Mouse (Mus musculus) v-Abl transformed pro-B cells (cell line): ENCODE data around the gene 4930524J08Rik.

ENCODE experiments used
- in situ Hi-C, 2 experiments: fragments of 400-800 bp; cut with MboI; formaldehyde crosslinking; loops; one replicate each; pipeline ENCODE4 v1.15.1; 2025; ENCODE audit not compliant: unreplicated experiment in 2 of 2

Gene 4930524J08Rik

GRCm38 (mm10) chr5:100000500-100000899 lies 21.6 kb downstream of the 4930524J08Rik start:
- in situ Hi-C loops, result no loop called here

DNA sequence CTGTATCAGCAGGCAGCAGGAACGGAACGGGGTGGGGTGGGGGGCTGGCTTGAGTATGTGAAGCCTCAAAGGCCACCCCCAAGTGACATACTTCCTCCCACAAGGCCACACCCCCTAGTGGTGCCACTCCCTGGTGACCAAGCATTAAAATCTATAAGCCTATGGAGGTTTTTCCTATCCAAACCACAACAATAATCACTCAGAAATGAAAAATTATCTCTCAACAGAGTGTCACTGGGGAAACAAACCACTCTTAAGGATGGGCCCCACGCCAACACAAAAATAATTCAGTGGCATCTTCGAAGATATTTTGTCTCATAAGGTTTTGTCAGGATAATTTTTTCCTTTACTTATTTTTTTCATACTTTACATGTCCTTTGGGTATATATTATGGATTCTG lies 25.0 kb downstream of the 4930524J08Rik start:
- in situ Hi-C loops, result no loop called here

- in situ Hi-C loops, result no loop called here
Measured at GRCm38 (mm10) chr5:100005431-100005830, 26.6 kb downstream of the 4930524J08Rik start.

DNA sequence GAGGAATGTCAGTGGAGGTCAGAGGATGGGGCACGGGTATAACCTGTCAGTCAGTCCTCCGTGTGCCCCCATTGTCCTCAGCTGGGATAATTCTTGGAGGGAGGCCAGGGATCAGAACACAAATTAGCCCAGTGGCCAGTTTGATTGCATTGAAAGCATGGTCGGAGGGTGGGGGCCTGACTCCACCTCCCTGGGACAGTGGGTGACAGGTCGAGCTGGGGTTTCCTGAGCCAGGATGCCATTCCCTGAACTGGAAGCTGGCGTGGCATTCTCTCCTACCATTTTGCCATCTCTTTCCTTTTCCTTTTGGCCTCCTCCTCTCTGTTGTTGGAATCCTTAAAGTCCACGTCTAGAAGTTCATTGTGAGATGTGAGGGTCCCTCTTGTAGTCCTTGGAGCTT lies 27.0 kb downstream of the 4930524J08Rik start:
- in situ Hi-C loops, result no loop called here

DNA sequence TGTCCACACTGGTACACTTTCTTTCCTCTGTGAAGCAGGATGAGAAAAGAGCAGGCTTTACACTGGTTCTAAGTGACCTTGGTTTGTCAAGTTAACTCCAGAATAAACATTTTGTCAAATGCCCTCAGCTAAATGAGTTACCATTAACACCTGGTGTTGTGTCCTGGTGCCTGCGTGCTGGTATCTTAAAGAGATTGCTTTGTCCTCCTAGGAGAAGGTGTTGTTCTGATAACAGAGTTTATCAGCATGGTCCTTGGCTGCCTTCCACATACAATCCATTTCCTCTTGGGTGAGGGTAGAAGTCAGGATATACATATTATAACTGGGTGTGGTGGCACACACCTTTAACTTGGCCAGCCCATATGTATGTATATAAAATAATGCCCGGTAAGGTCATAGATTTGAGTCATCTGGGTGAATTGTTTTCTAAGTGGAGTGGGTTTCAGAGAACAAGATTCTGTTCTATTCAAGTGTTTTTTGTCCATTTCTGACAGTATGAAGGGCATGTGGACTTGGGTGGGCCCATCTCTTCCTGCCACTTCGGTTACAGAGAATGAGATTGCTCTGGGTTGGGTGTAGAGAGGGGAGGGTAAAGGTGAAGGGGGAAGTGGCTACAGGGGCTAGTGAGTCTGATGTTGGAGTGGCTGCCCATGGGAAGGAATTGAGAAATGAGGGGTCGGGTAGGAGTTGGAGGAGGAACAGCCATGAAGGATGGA lies 27.6 kb downstream of the 4930524J08Rik start:
- in situ Hi-C loops, result no loop called here

DNA sequence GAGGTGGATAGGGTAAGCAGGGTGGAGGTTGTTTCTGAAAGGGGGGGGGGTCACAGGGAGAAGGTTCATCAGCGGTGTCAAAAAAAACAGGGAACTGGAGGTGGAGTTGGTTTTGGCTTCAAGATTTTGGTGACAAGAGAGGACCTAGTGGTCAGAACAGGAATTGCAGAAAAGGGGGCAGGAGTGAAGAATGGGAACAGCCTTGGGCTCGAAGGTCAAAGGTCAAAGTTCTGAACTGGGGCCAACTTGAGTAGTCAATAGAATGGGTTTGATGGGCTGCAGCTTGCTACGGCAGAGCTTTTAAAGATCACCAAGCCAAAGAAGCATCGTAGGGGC lies 28.1 kb downstream of the 4930524J08Rik start:
- in situ Hi-C loops, result no loop called here

DNA sequence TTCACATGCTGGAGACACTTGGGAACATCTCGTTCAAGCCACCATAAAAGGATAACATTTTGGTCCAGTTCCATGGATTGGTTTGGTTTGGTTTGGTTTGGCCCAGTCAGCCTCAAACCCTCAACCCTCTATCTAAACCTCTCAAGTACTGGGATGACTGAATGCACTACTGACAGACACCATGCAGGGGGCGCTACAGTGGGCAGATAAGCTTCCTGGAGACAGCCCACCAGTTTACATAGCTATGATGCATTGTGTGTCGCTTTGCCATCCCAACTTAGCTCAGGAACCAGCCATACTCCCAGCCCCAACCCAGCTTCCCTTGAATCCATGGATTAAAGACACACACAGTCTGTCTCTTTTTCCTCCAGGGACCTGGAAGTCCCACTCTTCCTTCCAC lies 29.6 kb downstream of the 4930524J08Rik start:
- in situ Hi-C loops, result no loop called here

DNA sequence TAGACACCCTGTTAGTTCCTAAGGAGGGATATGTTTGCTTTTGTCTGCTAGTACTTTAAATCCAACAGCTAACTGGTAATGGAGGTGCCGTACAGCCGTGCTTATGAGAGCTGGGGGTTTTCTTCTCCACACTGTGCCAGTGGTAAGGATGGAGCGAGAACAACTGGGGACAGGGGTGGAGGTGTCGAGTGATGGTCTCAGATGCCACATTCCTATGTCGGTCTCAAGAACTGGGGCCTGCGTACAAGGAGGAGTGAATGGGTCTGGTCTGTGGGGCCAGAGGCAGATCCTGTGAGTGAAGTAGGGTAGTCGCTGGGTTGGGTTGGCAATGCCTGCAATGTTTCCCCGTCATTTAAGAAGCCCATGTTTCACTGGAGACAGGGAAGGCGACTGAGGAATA lies 33.7 kb downstream of the 4930524J08Rik start:
- in situ Hi-C loops, result no loop called here

DNA sequence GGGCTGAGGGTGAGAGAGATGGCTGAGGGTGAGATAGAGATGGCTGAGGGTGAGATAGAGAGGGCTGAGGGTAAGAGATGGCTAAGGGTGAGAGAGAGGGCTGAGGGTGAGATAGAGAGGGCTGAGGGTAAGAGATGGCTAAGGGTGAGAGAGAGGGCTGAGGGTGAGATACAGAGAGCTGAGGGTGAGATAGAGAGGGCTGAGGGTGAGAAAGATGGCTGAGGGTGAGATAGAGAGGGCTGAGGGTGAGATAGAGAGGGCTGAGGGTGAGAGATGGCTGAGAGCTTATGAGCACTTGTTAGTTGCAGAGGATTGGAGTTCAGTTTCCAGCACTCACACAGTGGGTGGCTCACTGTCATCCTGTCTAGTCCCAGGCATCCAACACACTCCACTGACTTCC lies 41.2 kb downstream of the 4930524J08Rik start:
- in situ Hi-C loops, result no loop called here

- in situ Hi-C loops, result no loop called here
Measured at GRCm38 (mm10) chr5:100024403-100024802, 45.5 kb downstream of the 4930524J08Rik start.

DNA sequence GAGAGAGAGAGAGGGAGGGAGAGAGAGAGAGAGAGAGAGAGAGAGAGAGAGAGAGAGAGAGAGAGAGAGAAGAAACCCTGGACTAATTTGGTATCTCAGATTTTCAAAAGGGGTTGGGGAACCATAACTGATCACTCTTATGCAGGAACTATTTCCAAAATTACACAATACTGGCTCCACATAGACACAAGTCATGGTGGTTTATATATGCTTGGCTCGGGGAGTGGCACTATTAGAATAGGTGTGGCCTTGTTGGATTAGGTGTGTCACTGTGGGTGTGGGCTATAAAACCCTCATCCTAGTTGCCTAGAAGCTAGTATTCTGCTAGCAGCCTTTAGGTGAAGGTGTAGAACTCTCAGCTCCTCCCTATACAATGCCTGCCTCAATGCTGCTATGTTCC lies 46.0 kb downstream of the 4930524J08Rik start:
- in situ Hi-C loops, result loop anchor here in 1 of 2 experiments (25.0 kb wide), 1 partner anchor 787 kb away; the partner anchor contains the start of gene Abraxas1
